Mouse (Mus musculus) layer of hippocampus, postnatal 10 days (tissue): ENCODE data around the gene Atp5e. TPM values are rescaled to one million over a fixed set of nuclear protein-coding genes. Genes with fewer than 3 reads are reported as not detected.
A peak's percentile ranks its signal among the peaks of the same experiment; 100 is the strongest.

Source experiments
- DNase-seq, 2 experiments: peaks; one replicate each; pipeline ENCODE4 v3.0.0; 2021; ENCODE audit warnings: low spot score in 2 of 2
- long read RNA-seq: library from polyadenylated mRNA; stranded (forward); transcript quantifications from one replicate; pipeline ENCODE4 v2.0.0, GENCODE M21; 2023
- total RNA-seq, 2 experiments: library from RNA; stranded (reverse); gene quantifications; 2 replicates each; pipeline ENCODE4 v1.2.3; 2021

Atp5e gene
- 100 to 1,000 TPM; 332 to 389 TPM for total RNA-seq
- long read RNA-seq, transcript Atp5e-201 (3 exons, 421 nt) = major isoform, 261 of 265 reads
- long read RNA-seq, partial matches to known transcripts = 0 of 265 reads
- long read RNA-seq, other reads (novel, unspliced or antisense) = 1 of 265 reads

DNA sequence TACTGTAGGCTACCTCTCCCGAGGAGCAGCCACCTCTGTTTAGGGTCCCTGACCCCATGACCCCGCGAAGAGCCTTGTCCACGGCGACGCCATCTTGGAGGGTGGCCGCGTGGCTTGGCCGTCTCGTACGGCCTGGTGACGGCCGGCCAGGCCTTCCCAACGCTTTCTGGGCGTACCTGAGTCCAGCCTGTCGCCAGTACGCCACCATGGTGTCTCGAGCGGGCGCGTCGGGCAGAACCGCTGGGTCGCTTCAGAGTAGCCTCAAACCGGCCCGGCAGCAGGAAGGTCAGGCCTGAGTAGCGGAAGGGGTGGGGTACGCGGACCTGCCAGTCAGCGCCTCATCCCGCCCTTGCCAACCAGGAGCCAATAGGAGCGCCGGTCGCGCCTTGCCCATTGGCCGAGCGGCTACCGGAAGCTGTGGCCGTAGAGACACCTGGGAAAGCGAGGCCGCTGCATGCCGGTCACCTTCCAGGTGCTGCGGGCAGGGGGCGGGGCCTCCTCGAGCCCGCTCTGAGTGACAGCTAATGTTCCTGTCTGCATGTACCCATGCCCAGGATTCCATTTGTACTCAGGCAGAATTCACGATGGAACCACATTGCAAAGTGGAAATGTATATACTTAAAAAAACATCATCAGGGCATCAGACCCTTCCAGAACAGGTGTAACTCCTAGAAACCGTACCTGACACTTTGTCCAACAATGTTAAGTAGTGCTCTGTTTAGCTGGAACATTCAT is at the start of gene Atp5e:
Gene Atp5e (minus strand): TSS at position 317 of the 735 bp plus-strand sequence.
- DNase-seq = peak; percentile 94 to 97

DNA sequence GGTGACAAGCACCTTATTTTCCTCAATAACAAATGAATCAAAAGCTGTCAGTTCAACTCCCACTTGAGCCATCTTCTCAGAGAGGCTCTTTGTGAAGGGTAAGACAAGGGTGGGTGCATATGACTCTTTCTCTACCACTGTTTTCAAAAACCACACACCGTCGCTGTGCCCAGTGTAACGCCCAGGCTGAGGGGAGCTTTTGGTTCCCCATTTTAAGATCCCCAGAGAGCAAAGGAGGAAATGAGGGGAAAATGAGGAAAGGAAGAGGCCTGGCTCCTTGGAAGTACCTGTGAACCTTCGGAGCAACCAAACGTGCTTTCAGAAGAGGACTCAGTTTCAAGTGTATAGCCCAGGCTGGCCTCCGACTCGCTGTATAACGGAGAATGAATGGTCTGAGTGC is 45.9 kb upstream of the Atp5e start:
- DNase-seq = no peak

DNA sequence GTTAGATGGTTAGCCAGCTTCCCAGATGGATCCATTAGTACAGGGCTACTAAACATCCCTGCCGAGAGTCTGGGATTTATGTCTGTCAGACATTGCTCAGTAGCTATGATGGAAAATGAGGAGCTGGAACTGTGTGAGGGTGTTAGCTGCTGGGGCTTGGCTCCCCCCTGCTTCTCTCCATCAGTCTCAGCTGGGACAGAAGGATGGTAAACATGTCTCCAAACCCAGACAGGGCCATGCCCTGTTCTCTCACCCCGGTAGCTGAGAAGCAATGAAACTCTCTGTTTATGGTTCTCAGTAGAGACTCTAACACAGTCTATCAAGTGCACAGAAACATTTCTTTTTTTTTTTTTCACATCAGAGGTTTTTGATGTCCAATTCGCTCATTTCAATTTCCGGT is 44.1 kb upstream of the Atp5e start:
- no peak for DNase-seq

DNA sequence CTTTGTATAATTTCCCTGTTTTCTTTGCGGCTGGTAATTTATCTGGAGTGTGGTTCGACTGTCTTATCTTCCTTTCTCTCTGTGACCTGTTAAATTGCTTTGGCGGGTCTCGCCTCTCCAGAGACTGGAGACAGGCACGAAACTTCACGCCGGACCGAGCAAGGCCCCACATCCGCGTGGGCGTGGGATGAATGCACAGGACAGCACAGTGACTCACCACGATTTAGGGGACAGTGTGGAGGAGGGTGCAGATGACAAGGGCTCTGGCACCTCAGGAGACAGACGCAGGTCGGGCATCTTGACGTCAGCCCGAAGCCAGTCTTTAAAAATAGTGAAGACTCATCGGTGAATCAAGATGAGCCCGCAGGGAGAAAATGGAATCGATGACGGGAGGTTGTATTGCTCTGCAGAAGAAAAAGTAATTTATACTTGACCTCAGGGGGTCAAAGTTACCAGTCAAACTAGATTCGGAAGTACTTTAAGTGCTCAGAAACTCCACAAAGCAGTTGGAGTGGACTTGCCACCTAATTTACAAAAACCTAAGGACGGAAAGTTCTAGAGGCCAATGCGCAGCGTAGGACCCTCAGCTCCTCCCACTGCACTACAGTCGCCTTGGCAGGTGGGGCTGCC is 39.0 kb upstream of the Atp5e start:
- no peak for DNase-seq

DNA sequence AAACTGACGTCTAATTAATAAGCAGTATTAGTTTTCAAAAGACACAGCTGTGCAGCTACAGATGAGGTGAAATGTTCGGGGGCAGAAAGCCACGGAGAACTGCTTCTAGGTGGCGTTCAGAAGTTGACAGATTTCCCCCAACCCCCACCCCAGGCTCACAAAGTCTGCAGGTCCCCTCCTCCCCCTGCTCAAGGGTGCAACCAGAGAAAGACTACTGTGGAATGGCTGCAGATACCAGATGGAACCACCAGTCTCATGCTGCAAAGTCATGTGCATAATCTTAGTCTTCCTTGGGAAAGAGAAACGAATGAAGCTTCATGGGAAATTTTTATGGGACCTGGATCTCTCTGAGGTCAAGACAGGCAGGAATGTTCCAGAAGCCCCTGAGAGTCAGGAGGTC is 38.4 kb upstream of the Atp5e start:
- DNase-seq = no peak

DNA sequence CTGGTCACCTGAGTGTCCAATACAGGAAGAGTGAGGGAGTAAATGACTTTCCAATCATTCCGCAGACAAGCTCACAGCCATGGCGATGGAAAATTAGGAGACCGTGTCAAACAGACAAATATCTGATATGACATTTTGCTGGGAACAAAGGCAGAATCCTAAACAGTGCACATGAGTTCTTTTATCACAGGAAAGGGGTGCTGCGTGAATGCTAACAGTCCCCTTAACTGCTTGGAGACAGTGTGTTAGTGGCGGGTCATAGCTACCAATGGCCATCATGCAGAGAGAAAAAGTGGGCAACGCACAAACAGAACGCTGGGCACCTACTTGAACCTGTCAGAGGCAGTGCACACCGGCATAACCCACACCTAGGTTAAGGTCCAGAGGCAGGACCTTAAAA is 37.6 kb upstream of the Atp5e start:
- no peak for DNase-seq

DNA sequence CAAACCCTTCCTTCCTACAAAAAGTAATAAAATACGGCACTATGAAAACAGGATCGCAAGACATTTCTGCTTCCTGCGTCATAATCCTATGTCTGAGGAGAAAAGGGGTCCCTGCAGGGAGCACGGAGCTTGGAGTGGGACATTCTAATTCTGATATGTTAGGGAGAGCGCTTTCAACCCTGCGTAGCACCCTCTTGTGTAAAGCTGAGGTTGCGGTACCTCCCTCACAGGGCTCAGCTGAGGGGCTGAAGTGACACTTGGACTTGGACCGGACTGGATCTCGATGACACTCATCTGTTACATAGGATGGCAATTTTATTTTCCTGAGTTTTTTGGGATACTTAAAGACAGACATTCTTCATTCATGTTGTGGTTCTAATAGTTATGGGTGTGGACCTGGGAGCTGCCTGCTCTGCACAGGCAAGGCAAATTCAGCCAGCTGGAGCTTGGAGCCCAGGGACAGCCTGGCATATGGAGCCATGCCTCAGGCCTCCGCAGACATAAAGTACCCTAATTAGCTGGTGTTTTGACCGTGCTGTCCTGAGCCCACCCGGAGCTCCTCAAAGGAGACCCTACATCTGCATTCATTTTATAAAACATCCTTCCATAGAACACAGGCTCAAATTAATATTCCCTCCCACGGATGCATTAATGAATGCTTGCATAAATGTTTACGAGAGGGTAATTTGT is 37.1 kb upstream of the Atp5e start:
- DNase-seq = no peak

DNA sequence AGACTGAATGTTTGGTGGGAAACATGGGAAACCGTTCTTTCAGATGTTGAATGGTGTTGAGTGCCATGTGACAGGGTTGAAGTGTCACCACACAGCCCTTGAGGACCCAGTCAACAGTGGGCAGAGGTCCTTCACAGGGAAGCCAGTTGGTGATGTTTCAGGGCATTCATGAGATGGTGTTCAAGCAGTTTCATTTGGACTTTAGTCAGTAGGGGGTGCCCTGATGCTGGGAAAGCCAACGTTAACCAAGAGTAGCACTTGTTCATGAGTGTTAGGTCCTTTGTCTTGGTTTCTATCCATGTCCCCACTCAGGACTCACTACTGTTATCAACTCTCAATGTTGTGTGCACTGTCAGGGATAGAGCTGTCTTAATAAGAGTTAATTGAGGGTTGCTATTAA is 29.0 kb upstream of the Atp5e start:
- DNase-seq = no peak

DNA sequence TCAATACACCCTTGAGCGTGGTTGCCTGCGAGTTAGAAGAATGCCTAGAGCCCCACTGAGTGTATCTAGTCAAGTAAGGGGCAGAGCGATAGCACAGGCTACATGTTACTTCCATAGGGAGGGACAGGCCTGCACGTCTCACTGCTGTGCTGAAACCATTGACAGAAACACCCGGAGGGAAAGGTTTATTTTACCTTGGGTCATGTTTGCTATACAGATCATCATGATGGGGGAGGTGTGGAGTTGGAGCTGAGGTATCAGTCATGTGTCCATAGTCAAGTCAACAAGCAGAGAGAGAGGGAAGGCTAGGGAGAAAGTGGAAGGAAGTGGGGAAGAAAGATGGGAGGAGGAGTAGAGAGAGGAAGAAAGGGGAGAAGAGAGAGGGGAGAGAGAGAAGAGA is 23.1 kb upstream of the Atp5e start:
- no peak for DNase-seq

DNA sequence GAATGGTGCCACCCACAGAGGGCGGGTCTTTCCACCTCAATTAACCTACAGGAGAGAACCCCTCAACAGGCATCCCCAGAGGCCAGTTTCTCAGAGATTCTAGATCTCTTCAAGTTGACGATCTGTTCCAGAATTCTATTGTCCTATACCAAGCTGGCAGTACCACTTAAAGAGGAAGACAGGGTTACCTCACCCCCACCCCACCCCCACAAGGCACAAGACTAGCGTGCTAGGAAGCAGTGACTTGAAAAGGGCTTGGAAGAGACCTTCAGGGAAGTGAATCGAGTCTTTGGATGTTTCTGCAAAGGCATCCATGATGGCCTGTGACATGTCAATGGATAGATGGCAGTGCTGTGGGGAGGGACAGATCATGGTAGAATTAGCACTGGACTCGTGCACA is 14.8 kb upstream of the Atp5e start:
- DNase-seq = no peak

DNA sequence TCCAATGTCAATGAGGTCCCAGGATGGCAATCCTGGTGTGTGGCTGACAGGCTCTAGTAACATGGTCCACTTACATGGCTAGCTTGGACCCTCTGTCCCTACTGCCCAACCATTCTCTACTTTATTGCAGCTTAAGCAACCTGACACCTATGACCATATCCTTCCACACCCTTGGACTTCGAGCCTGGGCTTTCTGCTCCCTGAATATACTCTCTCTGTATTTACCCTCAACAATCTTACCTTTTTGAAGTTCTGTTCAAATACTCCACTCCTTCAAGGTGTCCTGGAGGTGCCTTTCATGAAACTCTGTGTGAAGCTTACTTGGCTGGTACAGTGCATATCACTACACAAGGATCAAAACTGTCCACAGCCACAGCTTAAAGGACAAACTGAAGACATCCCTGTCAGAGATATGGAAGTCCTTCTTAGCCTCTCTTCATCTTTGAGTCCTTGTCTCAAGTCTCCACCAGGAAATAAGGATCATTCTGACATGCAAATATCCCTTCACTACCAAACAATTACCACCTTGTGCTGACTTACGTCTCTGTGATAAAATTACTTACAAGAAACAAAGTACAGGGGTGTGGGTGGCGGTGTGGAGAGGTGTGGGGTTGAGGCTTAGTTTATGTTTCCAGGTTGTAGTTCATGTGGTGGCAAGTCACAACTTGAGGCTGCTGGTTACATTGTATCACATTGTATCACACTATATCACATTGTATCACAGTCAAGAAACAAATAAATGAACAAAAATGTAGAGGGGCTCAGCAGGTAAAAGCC is 13.8 kb upstream of the Atp5e start:
- no peak for DNase-seq

DNA sequence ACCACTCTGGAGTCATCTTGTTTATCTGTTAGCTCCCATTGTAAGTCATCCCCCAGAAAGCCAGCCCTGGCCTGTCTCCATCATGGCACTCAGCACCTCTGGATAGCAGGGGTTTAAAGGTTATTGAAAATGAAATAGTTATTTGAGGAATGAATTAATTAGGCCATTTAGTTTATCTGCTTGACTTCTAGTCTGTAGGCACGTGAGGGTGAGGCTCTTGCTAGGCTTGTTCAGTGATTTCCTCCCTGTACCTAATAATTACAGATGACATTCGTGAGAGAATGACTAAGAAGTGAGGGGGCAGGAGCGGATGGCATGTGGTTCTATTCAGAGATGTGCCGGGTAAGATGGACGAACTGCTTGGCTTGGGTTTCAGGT is 9.6 kb upstream of the Atp5e start:
- no peak for DNase-seq

DNA sequence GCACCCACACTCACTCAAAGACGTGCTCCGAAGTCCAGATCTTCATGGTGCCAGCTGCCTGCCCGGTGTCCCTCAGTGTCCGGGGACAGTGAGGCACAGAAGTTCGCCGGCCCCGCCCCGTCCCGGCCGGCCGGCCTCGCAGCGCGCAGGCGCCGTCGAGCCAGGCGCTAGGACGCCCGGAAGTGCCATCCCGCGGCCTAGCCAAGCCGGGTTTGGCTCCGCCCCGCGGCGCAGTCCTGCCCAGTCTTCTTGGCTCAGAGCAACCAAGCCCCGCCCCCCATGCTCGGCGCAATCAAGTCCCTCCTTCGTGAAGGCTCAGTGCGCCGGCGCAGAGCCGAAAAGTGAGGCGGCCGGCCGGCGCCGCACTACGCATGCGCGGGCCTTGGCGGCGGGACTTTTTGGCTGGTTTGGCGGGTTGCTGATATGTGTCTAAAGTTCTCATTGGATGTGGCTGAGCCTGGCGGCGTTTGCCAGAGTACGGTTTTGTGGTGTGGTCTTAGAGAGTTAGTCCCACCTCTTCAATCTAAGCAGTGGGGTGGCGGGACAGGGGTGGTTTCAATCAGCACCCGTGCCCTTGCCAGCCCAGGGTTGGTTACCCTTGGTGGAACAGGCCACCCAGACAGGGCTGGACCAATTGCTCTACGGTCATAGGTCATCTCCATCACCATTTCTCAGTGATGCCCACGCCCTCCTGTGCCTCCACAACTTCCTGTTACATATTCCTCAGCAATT is 9.1 kb upstream of the Atp5e start, which contains the start of gene Prelid3b:
Gene Prelid3b (minus strand): TSS at position 264 of the 732 bp plus-strand sequence.
- DNase-seq = peak; percentile 99 to 100

DNA sequence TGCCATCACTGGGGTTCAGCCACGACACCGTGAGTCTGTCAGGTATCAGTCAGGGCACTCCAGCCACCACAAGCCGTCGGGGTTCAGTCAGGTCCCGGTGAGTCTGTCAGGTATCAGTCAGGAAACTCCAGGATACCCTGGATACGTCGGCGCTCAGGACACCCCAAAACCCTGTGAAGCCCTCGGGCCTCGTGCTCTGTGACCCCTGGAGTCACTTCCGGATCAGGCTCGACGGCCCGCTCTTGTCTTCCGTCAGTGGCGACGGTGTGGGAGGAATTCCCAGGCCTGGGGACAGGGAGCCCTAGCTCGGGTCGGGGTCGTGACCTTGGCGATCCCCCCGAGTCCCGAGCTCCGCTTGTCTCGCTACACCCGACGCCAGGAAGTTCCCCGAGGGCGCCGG is 8.5 kb upstream of the Atp5e start:
- DNase-seq = no peak

DNA sequence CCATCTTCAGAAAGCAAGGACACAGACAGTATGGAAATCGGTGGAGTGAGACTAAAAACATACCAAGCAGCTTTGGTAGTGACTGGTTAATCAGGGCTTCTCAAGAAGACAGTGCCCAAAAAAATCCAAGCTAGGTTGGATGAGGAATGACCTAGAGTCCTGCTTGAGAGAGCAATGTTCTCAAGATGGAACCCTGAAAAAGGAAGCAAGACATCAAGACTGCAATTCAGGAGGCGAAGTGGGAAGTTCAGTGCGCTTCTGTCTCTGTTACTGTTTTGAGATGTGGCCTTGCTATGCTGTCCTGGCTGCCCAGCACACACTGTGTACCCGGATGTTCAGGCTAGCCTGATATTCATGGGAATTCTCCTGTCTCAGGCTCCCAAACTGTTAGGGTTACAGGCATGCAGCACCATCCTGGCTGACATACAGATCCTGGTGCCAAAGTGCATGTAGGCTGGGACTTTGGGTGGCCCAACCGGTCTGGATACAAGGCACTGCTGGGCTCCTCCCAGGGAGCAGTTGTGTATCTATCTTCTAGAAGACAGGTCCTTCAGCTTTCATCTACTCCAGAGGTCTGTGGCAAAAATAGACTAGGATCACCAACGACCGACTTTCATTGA is 7.0 kb upstream of the Atp5e start:
- no peak for DNase-seq

DNA sequence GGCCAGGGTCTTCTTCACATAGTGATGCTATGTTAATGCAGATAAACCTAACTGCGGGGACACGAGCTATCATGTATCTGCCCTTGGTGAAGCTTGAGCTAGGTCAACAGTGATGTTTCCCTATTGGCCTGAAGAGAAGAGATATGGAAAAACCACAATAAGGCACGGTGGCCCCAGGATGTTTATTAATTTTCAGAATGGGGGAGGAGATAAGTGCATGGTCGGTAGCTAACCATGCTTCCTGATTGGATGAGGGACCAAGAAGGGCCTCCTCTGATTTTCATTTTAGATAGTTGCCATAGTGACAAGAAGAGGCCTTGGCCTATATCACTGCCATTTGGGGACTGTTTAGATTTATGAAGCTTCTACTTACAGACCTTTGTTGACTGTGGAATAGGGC is 6.4 kb upstream of the Atp5e start:
- no peak for DNase-seq

DNA sequence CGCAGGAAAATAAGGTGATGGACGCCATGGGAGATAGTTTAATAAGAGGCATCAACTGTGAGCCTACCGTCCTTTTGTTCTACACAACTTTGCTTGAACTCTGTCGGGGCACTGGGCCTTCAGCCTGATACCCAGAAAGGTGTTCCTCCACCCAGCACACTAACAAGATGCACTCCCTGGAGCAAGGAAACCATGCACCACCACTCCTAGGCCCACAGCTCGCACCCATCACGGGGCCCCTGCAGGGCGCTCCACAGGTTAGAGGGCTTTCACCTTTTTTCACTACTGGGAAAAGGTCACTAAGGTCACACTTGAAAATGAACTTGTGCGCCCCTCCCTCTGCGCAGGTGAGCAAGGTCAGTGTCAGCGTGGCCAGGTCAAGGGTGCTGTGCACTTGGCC is 535 bp downstream of the Atp5e start:
- no peak for DNase-seq

DNA sequence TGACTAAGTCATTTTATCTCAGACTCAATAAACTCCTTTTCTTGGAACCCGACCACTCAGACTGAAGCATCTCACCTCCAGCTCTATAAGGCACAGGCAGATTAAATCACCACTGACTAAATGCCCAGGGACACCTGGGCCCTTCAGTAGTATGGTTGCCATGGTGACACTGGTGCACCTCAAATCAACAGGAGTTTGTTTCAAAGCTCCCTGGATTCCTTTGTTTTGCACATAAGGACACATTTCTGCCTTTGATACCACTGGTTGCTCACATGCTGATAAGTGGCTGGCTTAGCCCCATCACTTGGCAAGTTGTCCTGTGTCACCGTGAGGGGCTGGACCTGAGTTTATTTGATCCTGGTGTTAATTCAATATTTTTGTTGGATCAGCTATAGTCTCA is 4.5 kb downstream of the Atp5e start:
- DNase-seq = no peak

DNA sequence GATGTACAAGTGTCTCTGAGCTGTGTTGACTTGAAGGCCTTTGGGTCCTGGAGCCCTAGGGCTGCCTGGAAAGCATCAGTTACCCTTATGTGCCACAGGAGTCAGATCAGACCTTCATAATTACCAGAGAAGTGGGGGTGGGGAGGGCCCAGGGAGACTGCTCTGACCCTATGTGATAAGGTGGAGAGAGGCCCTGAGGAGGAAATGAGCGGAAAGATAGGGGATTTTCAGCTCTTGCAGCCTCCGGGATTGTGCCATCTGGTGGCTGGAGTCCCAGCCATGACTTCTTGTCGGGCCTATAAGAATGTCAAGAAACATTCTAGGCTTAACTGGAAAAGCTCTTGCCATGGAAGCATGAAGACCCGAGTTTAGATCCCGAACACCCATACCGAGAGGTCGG is 10.2 kb downstream of the Atp5e start:
- DNase-seq = no peak

DNA sequence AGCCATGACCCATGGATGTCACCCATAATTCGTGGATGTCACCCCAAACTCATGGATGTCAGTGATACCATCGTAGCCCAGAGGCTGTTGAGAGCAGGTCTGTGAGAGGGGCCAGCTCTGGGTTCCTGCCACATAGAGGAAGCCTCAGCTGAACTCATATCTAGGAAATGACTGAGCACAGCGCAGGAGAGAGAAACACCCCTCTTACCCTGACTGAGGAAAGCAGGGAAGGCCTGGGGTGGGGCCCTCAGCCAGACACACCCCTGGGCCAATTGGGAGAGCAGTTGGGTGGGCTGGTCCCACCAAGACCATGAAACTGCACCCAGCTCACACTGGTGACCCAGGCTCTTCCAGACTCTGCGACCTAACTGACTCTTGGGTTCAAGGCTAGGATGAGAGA is 13.6 kb downstream of the Atp5e start, which contains the start of gene Tubb1:
Gene Tubb1 (plus strand): TSS at position 343 of the 400 bp plus-strand sequence.
- DNase-seq = no peak
